Mouse (Mus musculus): ENCODE measurements at regions not wholly inside any gene's neighbourhood (a gene's known extent, or its start where the extent isn't known, plus 50 kb on each side); places are given as distances from the start of the nearest gene placed in this dataset.

GRCm38 (mm10) chr9:112799583-112800220 is 564.0 kb upstream of the Arpp21 start:
- no peak for TF ChIP-seq GATA1 (IDR thresholded peaks at IDR 0.05; ENCODE audit: low read length)

GRCm38 (mm10) chr9:112793537-112793936 is 557.8 kb upstream of the Arpp21 start:
- no peak for TF ChIP-seq GATA1 (IDR thresholded peaks at IDR 0.05; ENCODE audit: low read length)

DNA sequence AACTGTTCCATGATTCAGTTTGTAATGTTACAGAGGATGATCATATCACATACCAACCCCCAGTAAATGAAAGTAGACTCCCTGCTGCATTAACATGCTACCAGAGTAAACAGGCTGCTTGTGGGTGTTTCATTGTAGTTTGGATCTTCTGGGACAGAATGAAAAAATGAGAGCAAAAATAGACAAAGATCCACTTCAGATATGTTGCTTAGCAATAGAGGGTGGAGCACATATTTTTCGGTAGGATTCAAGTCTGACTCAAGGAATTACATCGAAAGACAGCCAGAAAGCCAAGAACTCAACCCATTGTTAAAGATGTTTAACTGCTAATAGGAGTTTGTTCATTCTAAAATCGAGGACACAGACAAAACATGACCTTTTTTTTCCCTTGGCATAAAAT is 536.2 kb upstream of the Arpp21 start:
- TF ChIP-seq GATA1 (IDR thresholded peaks at IDR 0.05; ENCODE audit: low read length) = no peak

- no peak for TF ChIP-seq GATA1 (IDR thresholded peaks at IDR 0.05; ENCODE audit: low read length)
Measured at GRCm38 (mm10) chr9:112744616-112745015, 508.9 kb upstream of the Arpp21 start.

DNA sequence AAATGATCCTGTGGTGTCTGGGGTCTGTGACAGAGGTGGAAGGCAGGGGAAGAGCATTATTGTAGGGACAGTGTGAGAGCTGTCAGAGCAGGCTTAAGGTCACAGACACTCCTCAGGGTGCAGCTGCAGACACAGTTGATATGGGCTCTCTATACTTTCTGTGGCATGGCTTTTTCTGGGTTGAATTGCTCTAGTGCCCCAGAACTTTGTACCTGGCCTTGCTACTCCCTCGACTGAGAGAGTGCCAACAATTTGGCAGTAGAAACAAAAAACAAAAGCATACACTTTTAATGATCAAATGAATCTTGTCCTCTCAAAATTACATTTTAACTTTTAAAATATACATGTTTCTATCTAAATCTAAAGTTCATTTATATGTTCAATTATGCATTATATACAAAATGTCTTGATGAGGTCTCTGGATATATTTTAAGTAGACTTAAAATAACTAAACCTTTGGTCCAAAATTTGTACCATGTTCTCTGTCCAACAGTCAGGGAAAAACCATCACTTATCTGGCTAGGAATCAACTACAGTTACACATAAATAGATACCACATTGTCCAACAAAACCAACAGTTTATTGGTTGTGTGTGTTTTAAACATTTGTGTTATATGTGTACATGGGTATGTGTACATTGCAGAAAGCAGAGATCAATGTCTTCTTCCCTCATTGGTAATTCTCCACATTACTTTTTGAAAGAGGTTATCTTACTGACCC is 508.3 kb upstream of the Arpp21 start:
- no peak for TF ChIP-seq GATA1 (IDR thresholded peaks at IDR 0.05; ENCODE audit: low read length)

DNA sequence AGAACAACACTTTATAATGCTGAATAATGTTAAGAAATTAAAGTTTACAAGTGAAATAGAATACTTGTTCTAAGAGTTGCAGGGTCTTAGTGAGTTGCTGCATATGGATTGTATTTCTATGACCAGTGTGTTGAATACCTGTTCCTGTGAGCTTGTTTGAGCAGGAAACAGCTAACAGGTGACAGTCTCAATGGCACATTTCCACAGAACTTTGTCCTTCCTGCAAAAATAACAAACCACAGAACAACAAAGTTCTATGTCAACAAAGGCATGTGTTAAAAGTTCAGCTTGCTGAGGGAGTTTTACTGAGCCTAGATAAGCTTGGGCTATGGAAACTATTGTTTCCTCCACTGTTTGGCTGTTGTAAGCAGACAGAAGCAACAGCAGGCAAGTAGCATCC is 500.0 kb upstream of the Arpp21 start:
- TF ChIP-seq GATA1 (IDR thresholded peaks at IDR 0.05; ENCODE audit: low read length) = no peak

GRCm38 (mm10) chr9:112725523-112725922 is 489.8 kb upstream of the Arpp21 start:
- no peak for TF ChIP-seq GATA1 (IDR thresholded peaks at IDR 0.05; ENCODE audit: low read length)

GRCm38 (mm10) chr9:112725103-112725502 is 489.4 kb upstream of the Arpp21 start:
- TF ChIP-seq GATA1 (IDR thresholded peaks at IDR 0.05; ENCODE audit: low read length) = no peak

DNA sequence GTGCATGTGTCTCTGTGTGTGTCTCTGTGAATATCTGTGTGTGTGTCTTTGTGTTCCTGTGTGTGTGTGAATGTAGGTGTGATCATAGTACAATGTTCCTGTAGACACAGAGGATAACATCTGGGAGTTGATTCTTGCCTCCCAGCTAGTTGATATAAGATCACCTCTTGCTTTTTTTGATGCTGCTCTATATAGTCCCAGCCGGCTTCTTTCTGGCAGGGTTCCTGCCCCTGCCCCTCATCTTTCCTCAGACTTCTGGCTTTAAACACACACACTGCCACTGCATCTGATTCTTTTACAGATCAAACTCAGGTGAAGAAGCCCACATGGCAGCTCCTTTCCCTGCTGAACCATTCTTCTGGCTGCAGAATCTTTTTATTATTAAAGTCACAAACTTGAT is 487.6 kb upstream of the Arpp21 start:
- TF ChIP-seq GATA1 (IDR thresholded peaks at IDR 0.05; ENCODE audit: low read length) = no peak

GRCm38 (mm10) chr9:112722501-112722900 is 486.8 kb upstream of the Arpp21 start:
- no peak for TF ChIP-seq GATA1 (IDR thresholded peaks at IDR 0.05; ENCODE audit: low read length)

GRCm38 (mm10) chr9:112715197-112715762 is 479.5 kb upstream of the Arpp21 start:
- no peak for TF ChIP-seq GATA1 (IDR thresholded peaks at IDR 0.05; ENCODE audit: low read length)

- no peak for TF ChIP-seq GATA1 (IDR thresholded peaks at IDR 0.05; ENCODE audit: low read length)
Measured at GRCm38 (mm10) chr9:112678866-112679265, 443.1 kb upstream of the Arpp21 start.

DNA sequence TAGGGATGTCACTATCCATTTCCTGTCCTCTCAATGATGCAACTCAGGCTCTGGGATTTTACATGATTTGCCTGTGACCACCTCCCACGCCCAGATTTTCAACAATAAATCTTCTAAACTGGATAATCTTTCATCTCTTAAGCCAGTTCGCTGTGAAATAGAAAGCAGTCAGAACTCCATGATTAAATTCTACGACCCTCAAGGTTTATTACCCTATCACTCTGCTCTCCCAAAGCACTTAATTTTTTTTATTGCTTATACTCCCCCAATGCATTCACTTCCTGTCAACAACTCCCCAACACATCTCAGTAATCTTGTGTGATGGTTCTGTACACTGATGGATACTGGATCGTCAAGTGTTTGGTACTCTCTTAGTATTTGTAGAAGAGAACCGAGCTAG is 439.5 kb upstream of the Arpp21 start:
- TF ChIP-seq GATA1 (IDR thresholded peaks at IDR 0.05; ENCODE audit: low read length) = no peak

Measured in G1E-ER4 (cell line).